Mouse (Mus musculus): ENCODE measurements around the gene Syn3. TPM values are rescaled to one million over a fixed set of nuclear protein-coding genes. Genes with fewer than 3 reads are reported as not detected.

Syn3 gene
- polyA plus RNA-seq, 1 experiment, result 2.6 TPM

DNA sequence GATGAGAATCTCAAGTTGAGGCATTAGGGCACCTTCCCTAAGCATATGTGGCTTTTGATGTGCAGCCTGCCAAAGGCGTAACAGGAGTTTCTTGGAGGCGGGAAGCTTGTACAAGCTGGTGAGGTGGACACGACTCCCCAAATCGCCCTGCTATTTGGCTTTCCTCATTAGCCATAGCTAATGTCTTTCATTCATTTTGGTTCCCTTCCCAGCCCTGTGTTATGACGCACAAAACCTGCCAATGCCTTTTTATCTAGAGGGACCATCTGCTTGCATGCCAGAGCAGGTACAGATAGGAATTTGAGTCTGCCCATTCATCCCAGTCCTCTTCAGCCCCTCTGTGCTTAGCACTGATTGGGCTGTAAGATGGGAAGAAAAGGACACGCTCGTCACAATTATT, 158.3 kb downstream of the Syn3 start:
- Histone ChIP-seq H3K9ac (ENCODE audit: low read depth, poor library complexity, severe bottlenecking) (no peak overlapping the region), H3K4me3 (ENCODE audit: low read depth, low read length) (no peak overlapping the region), H3K9me3 (replicated peaks; ENCODE audit: control insufficient read depth, insufficient read depth, low read length, poor library complexity, severe bottlenecking) (no peaks in the 10 kb centered on the region), H3K27me3 (ENCODE audit: control insufficient read depth, insufficient read depth, low read length, poor library complexity, severe bottlenecking) (no peaks in the 10 kb centered on the region), H3K36me3 (ENCODE audit: control insufficient read depth, insufficient read depth, low read length, poor library complexity, severe bottlenecking) (no peaks in the 10 kb centered on the region), H3K27ac (ENCODE audit: insufficient read depth, low read length) (no peak overlapping the region), H3K4me1 (ENCODE audit: control insufficient read depth, insufficient read depth, low read length) (peaks cover 7% of the 10 kb centered on the region)
- TF ChIP-seq CTCF (IDR thresholded peaks at IDR 0.05; ENCODE audit: low read depth, low read length) (no peak), POLR2A (IDR thresholded peaks at IDR 0.05; ENCODE audit: insufficient read depth, low read length) (no peak), EP300 (IDR thresholded peaks at IDR 0.05; ENCODE audit: insufficient read depth, low read depth, low read length) (no peak)

DNA sequence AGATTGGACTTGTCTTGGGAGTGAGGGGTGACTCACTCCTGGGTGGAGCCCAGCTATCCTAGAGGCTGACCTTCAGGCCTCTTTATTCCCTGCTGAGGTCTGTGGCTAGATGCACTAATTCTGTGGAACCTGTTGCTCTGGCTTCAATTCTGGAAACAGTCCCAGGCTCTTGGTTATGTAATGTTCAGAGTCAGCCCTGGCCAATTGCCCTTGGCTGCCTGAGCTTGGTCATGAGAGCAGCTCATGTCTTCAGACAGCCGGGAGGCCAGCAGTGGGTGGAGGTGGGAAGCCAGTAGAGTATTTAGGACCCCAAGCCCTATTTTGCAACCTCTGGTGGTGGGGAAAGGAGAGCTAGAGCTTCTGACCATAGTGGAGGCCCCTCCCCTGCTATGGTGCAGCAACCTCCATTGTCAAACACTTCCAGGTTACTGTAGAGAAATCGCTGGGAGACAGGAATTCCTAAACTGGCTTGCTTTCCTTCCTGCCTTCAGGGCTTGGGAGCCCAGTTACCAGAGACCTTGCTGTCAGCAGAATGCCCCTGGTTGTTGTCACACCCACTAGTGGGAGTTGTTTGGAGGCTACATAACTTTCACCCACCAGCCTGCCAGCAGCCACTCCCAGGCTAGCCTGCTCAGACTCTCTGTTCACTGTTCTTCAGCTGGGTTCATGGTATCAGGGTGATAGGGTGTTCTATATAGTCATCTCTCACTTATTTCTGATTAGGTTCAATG, 158.9 kb downstream of the Syn3 start:
- no peak for TF ChIP-seq POLR2A (IDR thresholded peaks at IDR 0.05; ENCODE audit: insufficient read depth, low read length)
- no peak for TF ChIP-seq CTCF (IDR thresholded peaks at IDR 0.05; ENCODE audit: low read depth, low read length)
- no peak for TF ChIP-seq EP300 (IDR thresholded peaks at IDR 0.05; ENCODE audit: insufficient read depth, low read depth, low read length)
- H3K9me3 ChIP-seq (replicated peaks; ENCODE audit: control insufficient read depth, insufficient read depth, low read length, poor library complexity, severe bottlenecking), result no peaks in the 10 kb centered on the region; the same call in 1 of the 2 replicates
- H3K36me3 ChIP-seq (ENCODE audit: control insufficient read depth, insufficient read depth, low read length, poor library complexity, severe bottlenecking), result no peaks in the 10 kb centered on the region
- H3K9ac ChIP-seq (ENCODE audit: low read depth, poor library complexity, severe bottlenecking), result no peak overlapping the region
- H3K4me1 ChIP-seq (ENCODE audit: control insufficient read depth, insufficient read depth, low read length), result peaks cover 7% of the 10 kb centered on the region
- H3K4me3 ChIP-seq (ENCODE audit: low read depth, low read length), result no peak overlapping the region
- H3K27me3 ChIP-seq (ENCODE audit: control insufficient read depth, insufficient read depth, low read length, poor library complexity, severe bottlenecking), result no peaks in the 10 kb centered on the region
- no peak overlapping the region for H3K27ac ChIP-seq (ENCODE audit: insufficient read depth, low read length)

DNA sequence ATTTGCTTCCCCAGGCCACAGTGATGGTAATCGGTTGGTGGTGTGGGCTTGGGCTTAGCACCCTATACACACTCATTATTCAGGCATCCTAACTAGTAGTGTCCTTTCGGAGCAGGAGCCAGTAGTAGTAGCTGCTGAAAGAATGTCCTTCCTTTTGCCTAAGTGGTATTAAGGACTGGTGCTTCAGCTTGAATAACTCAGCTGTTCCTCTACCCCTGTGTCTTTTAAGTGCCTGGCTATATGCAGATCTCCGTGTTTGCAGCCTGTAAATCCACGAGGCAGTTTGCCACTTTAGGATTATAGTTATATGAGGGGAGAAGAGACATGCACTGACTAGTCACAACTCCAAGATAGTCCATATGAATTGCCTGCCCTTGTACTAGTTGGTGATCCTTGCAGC, 159.6 kb downstream of the Syn3 start:
- Histone ChIP-seq H3K4me3 (ENCODE audit: low read depth, low read length) (no peak overlapping the region), H3K9ac (ENCODE audit: low read depth, poor library complexity, severe bottlenecking) (no peak overlapping the region), H3K4me1 (ENCODE audit: control insufficient read depth, insufficient read depth, low read length) (peaks cover 7% of the 10 kb centered on the region), H3K9me3 (replicated peaks; ENCODE audit: control insufficient read depth, insufficient read depth, low read length, poor library complexity, severe bottlenecking) (no peaks in the 10 kb centered on the region; the same call in 1 of the 2 replicates), H3K36me3 (ENCODE audit: control insufficient read depth, insufficient read depth, low read length, poor library complexity, severe bottlenecking) (no peaks in the 10 kb centered on the region), H3K27me3 (ENCODE audit: control insufficient read depth, insufficient read depth, low read length, poor library complexity, severe bottlenecking) (no peaks in the 10 kb centered on the region), H3K27ac (ENCODE audit: insufficient read depth, low read length) (no peak overlapping the region)
- no peak for TF ChIP-seq CTCF (IDR thresholded peaks at IDR 0.05; ENCODE audit: low read depth, low read length)
- TF ChIP-seq POLR2A (IDR thresholded peaks at IDR 0.05; ENCODE audit: insufficient read depth, low read length), result no peak
- TF ChIP-seq EP300 (IDR thresholded peaks at IDR 0.05; ENCODE audit: insufficient read depth, low read depth, low read length), result no peak

DNA sequence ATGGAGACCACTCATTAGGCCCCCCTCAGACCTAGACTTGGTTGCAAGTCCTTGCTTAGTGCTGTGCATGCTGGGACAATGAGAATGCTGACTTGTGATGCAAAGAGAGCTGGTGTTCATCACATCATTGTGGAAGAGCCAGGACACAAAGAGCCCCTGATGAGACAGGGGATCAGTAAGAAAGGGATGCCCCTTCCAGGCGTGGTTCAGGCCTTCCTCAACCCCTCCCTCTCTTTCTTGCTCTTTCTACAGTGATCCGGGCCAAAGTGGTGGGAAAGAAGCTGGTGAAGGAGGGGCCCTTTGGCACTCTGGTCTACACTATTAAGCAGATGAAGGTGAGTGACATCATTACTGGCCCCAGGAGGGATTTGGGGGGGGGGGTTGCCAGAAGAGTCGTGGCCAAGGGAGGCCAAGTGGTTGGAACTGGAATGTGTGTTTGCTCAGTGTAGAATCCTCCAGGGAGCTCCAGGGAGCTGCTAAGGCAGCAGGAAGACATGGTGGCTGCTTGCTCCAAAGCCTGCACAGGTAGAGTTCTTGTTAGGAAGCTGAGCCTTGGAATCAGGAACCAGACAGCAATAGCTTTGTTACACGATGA, 160.5 kb downstream of the Syn3 start:
- Histone ChIP-seq H3K4me1 (ENCODE audit: control insufficient read depth, insufficient read depth, low read length) (peaks cover 7% of the 10 kb centered on the region), H3K9me3 (replicated peaks; ENCODE audit: control insufficient read depth, insufficient read depth, low read length, poor library complexity, severe bottlenecking) (no peaks in the 10 kb centered on the region; the same call in 1 of the 2 replicates), H3K36me3 (ENCODE audit: control insufficient read depth, insufficient read depth, low read length, poor library complexity, severe bottlenecking) (no peaks in the 10 kb centered on the region), H3K9ac (ENCODE audit: low read depth, poor library complexity, severe bottlenecking) (no peak overlapping the region), H3K27ac (ENCODE audit: insufficient read depth, low read length) (no peak overlapping the region), H3K4me3 (ENCODE audit: low read depth, low read length) (no peak overlapping the region), H3K27me3 (ENCODE audit: control insufficient read depth, insufficient read depth, low read length, poor library complexity, severe bottlenecking) (no peaks in the 10 kb centered on the region)
- TF ChIP-seq CTCF (IDR thresholded peaks at IDR 0.05; ENCODE audit: low read depth, low read length) (no peak), POLR2A (IDR thresholded peaks at IDR 0.05; ENCODE audit: insufficient read depth, low read length) (no peak), EP300 (IDR thresholded peaks at IDR 0.05; ENCODE audit: insufficient read depth, low read depth, low read length) (no peak)

DNA sequence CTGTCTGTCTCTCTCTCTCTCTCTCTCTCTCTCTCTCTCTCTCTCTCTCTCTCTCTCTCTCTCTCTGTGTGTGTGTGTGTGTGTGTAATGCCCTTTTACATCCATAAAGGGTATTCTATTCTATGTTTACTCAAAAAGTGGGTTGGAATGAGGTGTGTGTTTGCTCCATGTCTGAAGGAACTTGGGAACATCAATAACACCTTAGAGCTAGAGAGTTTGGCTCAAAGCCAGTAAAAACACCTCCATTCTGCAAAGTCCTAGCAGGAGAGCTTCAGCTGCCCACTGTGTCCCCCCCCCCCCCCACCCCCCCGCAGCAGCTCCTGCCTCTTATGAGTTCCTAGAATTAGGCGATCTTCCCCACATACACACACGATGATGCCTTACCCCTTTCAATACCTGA, 161.5 kb downstream of the Syn3 start:
- H3K9ac ChIP-seq (ENCODE audit: low read depth, poor library complexity, severe bottlenecking), result no peak overlapping the region
- H3K4me3 ChIP-seq (ENCODE audit: low read depth, low read length), result no peak overlapping the region
- no peaks in the 10 kb centered on the region; the same call in 1 of the 2 replicates for H3K9me3 ChIP-seq (replicated peaks; ENCODE audit: control insufficient read depth, insufficient read depth, low read length, poor library complexity, severe bottlenecking)
- no peaks in the 10 kb centered on the region for H3K27me3 ChIP-seq (ENCODE audit: control insufficient read depth, insufficient read depth, low read length, poor library complexity, severe bottlenecking)
- no peaks in the 10 kb centered on the region for H3K36me3 ChIP-seq (ENCODE audit: control insufficient read depth, insufficient read depth, low read length, poor library complexity, severe bottlenecking)
- no peak overlapping the region for H3K27ac ChIP-seq (ENCODE audit: insufficient read depth, low read length)
- TF ChIP-seq CTCF (IDR thresholded peaks at IDR 0.05; ENCODE audit: low read depth, low read length), result no peak
- peaks cover 7% of the 10 kb centered on the region for H3K4me1 ChIP-seq (ENCODE audit: control insufficient read depth, insufficient read depth, low read length)

DNA sequence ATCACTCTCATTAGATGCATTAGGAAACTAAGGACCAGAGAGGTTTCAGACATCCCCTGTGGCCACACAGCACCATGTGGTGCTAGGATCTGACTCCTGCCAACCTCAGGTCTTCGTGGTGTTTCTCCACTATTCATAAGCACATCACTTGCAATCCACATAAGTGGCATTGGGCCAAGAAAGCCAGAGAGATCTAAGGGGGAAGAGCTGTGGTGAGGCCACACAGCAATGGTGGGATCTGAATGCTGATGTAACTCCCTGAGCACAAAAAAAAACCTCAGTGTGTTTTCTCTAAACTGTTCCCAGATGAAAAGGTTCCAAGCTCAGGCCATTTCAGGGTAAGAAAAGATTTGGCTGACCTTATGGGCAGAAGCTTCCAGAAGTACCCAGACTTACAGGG, 162.2 kb downstream of the Syn3 start:
- Histone ChIP-seq H3K4me3 (ENCODE audit: low read depth, low read length) (no peak overlapping the region), H3K27ac (ENCODE audit: insufficient read depth, low read length) (no peak overlapping the region), H3K27me3 (ENCODE audit: control insufficient read depth, insufficient read depth, low read length, poor library complexity, severe bottlenecking) (no peaks in the 10 kb centered on the region), H3K9me3 (replicated peaks; ENCODE audit: control insufficient read depth, insufficient read depth, low read length, poor library complexity, severe bottlenecking) (no peaks in the 10 kb centered on the region; the same call in 1 of the 2 replicates), H3K9ac (ENCODE audit: low read depth, poor library complexity, severe bottlenecking) (no peak overlapping the region), H3K4me1 (ENCODE audit: control insufficient read depth, insufficient read depth, low read length) (peaks cover 7% of the 10 kb centered on the region), H3K36me3 (ENCODE audit: control insufficient read depth, insufficient read depth, low read length, poor library complexity, severe bottlenecking) (no peaks in the 10 kb centered on the region)
- TF ChIP-seq POLR2A (IDR thresholded peaks at IDR 0.05; ENCODE audit: insufficient read depth, low read length) (no peak), CTCF (IDR thresholded peaks at IDR 0.05; ENCODE audit: low read depth, low read length) (no peak), EP300 (IDR thresholded peaks at IDR 0.05; ENCODE audit: insufficient read depth, low read depth, low read length) (no peak)

All from ES-Bruce4 (cell line).